Mouse (Mus musculus) limb, embryonic 10.5 days (tissue): ENCODE results near the gene Urm1. TPM values are rescaled to one million over a fixed set of nuclear protein-coding genes. Genes with fewer than 3 reads are reported as not detected.

ENCODE experiments used
- DNase-seq: peaks from one replicate; pipeline ENCODE4 v3.0.0-alpha.2; 2017; ENCODE audit warnings: low spot score
- H3K27ac ChIP-seq: fragments of 300-500 bp; sonication (generic); 2 replicates; pipeline ENCODE4 v1.5.1; 2016; ENCODE audit warnings: mild to moderate bottlenecking
- H3K27me3 ChIP-seq: fragments of 300-500 bp; sonication (generic); 2 replicates; pipeline ENCODE4 v1.6.1; 2016; ENCODE audit warnings: low read depth, mild to moderate bottlenecking; ENCODE audit not compliant: poor library complexity, severe bottlenecking
- H3K36me3 ChIP-seq: fragments of 300-500 bp; sonication (generic); 2 replicates; pipeline ENCODE4 v1.6.1; 2016; ENCODE audit warnings: mild to moderate bottlenecking, moderate library complexity
- H3K4me1 ChIP-seq: fragments of 300-500 bp; sonication (generic); 2 replicates; pipeline ENCODE4 v1.6.1; 2016
- H3K4me3 ChIP-seq: fragments of 300-500 bp; sonication (generic); 2 replicates; pipeline ENCODE4 v1.5.1; 2016; ENCODE audit warnings: mild to moderate bottlenecking, moderate library complexity
- H3K9me3 ChIP-seq: fragments of 300-500 bp; sonication (generic); replicated peaks from 2 replicates; pipeline ENCODE4 v1.6.1; 2016; ENCODE audit warnings: mild to moderate bottlenecking
- WGBS: fragments of 180-500 bp; shearing (Covaris S2); methylation state at CpG from one replicate; pipeline ENCODE4 v1.1.7; 2016; 5-methylcytosine and 5-hydroxymethylcytosine counted together
- polyA plus RNA-seq: library from polyadenylated mRNA; unstranded; fragments of >200 nt; fragmentation: Nextera tagmentation; extraction: Ambion mirVana; gene quantifications from 2 replicates; pipeline ENCODE4 v1.2.1, GENCODE M21; 2016

The Urm1 gene
- polyA plus RNA-seq, 1 experiment from 2014 or later, result 25.1 TPM

DNA sequence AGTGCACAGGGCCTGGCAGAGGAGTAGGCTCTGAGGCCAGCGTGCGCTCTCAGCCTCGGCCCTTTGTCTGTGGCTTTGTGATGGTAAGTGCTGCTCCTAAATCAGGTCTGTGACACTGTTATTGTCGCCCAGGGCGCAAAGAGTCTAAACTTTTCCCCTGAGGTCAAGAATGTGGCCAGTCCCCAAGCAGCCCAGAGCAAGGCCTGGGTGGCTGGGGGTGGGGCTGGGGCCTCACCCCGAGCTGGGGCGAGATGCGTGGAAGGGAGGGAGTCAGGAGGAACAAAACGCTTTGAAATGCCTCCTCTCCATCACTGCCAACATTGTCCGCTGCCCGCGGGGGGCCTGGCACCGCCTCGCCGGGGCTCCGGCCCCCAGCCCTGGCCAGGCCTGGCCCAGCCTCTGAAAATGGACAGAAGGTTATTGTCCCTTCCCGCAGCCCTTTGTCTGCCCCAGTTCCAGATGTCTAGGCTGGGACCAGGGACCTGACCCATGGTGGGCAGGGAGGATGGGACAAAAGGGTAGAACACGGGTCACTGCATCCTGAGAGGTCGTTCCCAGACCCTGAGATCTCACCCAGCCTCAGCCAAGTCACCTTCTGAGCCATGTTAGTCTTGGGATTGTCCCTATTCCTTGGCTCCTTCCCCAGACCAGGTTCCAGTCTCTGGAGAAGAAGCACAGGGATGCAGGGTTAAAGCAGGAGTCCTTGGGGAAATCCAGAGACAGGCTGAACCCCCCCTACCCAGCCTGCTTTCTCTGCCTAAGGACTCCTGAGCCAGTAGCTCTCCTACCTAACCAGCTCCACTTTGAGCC is 36.8 kb downstream of the Urm1 start:
- no peaks in the 10 kb centered on the region for H3K9me3 ChIP-seq
- H3K4me3 ChIP-seq, result 0 out of 2 replicates have a peak overlapping the region, but pooled peaks have one; percentile 6
- H3K27me3 ChIP-seq, result peaks cover 34% of the 10 kb centered on the region
- H3K27ac ChIP-seq, result peak overlapping the region; percentile 64
- 14% methylated on average over 19 of the region's 19 CpGs for whole genome bisulfite sequencing
- H3K36me3 ChIP-seq, result no peaks in the 10 kb centered on the region
- DNase-seq, result no peak
- H3K4me1 ChIP-seq, result peaks cover 9% of the 10 kb centered on the region

- DNase-seq, result no peak
- 35% methylated on average over 2 of the region's 2 CpGs for WGBS
- Histone ChIP-seq H3K4me3 (no peak overlapping the region), H3K9me3 (no peaks in the 10 kb centered on the region), H3K4me1 (peaks cover 9% of the 10 kb centered on the region), H3K27ac (no peak overlapping the region), H3K36me3 (no peaks in the 10 kb centered on the region), H3K27me3 (peaks cover 34% of the 10 kb centered on the region)
Measured at GRCm38 (mm10) chr2:29857341-29857740, 37.5 kb downstream of the Urm1 start.

GRCm38 (mm10) chr2:29857967-29858366 is 38.1 kb downstream of the Urm1 start:
- Histone ChIP-seq H3K4me3 (no peak overlapping the region), H3K4me1 (peaks cover 9% of the 10 kb centered on the region), H3K36me3 (no peaks in the 10 kb centered on the region), H3K27me3 (peaks cover 34% of the 10 kb centered on the region), H3K9me3 (no peaks in the 10 kb centered on the region), H3K27ac (no peak overlapping the region)
- 74% methylated on average over 5 of the region's 5 CpGs for WGBS
- DNase-seq, result no peak

DNA sequence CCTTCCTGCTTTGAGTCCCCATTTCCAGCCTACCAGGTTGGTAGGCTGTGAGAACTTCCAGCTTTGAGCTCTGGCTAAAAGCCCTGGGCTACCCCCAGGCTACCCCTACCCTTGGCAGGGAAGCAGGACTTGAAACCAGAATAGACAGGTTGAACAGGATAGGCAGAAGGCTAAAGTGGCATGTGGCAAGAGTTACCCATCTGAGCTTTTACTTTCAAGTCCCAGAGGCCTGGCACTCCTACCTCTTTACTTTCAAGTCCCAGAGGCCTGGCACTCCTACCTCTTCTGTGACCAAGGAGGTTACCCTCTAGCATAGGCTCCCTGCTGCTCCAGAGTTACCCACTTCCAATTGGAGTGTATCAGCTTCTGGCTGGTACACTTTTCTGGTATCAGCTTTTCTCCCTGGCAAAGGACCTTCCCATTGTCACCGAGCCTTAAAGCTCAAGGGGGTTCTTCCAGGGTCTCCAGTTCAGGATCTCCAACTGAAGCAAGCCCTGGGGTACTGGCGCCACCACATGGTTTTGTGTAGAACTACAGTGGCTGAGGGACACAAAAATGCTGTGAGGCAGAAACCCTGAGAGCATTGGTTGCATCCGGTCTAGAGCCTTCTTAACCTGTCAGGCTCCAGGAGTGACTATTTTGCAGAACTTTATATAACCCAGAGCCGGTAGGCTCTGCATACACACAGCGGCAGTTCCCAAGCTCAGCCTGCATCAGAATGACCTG is 39.0 kb downstream of the Urm1 start:
- peak; percentile 62 for DNase-seq
- 13% methylated on average over 5 of the region's 5 CpGs for WGBS
- Histone ChIP-seq H3K4me3 (no peak overlapping the region), H3K36me3 (no peaks in the 10 kb centered on the region), H3K27ac (no peak overlapping the region), H3K4me1 (peaks cover 9% of the 10 kb centered on the region), H3K9me3 (no peaks in the 10 kb centered on the region), H3K27me3 (peaks cover 34% of the 10 kb centered on the region)

DNA sequence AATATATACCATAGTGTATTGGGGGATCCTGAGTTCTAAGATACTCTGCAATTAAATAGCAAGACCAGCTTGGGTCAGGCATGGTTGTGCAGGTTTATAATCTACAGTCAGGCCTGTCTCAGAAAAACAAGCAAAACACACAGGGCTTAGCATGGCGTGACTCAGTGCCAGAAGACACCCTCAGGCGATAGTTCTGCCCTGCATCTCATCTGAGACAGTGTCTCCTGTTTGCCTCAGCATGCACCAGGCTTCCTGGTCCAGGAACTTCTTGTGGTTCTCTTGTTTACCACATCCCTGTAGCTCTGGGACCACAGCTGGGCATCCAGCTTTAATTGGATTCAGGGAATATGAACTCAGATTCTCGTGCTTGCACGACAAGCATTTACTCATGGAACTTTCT is 45.2 kb downstream of the Urm1 start:
- Histone ChIP-seq H3K4me3 (no peak overlapping the region), H3K9me3 (no peaks in the 10 kb centered on the region), H3K36me3 (no peaks in the 10 kb centered on the region), H3K27ac (no peak overlapping the region), H3K27me3 (peaks cover 11% of the 10 kb centered on the region), H3K4me1 (peaks cover 14% of the 10 kb centered on the region)
- no peak for DNase-seq
- WGBS, result 80% methylated on average over 4 of the region's 4 CpGs

DNA sequence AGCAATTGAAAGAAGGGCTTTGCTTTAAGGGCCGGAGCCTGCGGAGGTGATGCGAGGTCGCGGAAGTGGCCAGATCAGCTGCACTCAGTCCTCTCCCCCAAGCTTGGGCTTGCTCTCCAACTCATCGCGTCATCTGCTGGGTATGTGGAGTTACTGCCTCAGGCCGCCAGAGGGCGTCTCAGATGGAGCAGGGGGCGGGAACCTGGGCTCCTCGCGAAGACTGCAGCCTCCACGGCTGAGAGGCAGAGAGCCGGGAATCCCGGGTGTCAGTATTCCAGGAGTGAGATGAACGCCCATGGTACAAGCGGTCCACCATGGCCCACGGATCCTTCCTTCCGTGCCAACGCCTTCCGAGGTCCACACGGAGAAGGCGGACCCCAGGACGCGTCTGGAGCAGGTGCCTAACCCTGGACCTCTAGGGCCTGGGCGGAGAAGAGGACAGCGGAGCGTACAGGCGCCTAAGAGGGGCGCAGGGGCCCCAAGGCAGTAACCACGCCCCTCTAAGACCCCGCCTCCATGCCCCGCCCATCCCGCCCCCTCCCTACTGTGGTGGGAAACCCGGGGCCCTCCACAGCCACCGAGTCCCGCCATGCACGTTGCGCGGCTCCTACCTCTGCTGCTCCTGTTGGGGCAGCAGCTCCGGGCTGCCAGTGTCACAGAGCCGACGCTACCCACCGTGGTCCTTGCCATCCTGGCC is 49.2 kb downstream of the Urm1 start, which contains the start of gene Cercam:
Cercam (plus strand) TSS at position 216 of the 697 bp plus-strand sequence.
- Histone ChIP-seq H3K4me3 (peak within 1 kb of the TSS; percentile 64), H3K36me3 (no peaks in the 10 kb centered on the region), H3K27me3 (peaks cover 21% of the 10 kb centered on the region), H3K27ac (peak within 1 kb of the TSS; percentile 83), H3K9me3 (no peaks in the 10 kb centered on the region), H3K4me1 (peaks cover 22% of the 10 kb centered on the region)
- DNase-seq, result peak; percentile 92
- WGBS, result under 1% methylated on average over 44 of the region's 44 CpGs

GRCm38 (mm10) chr2:29869646-29870451 is 50.0 kb downstream of the Urm1 start:
- Histone ChIP-seq H3K27ac (peak overlapping the region; percentile 83), H3K4me3 (peak overlapping the region; percentile 64), H3K4me1 (peaks cover 22% of the 10 kb centered on the region), H3K27me3 (peaks cover 21% of the 10 kb centered on the region), H3K9me3 (no peaks in the 10 kb centered on the region), H3K36me3 (no peaks in the 10 kb centered on the region)
- WGBS, result 2% methylated on average over 17 of the region's 17 CpGs
- peak; percentile 59 for DNase-seq

DNA sequence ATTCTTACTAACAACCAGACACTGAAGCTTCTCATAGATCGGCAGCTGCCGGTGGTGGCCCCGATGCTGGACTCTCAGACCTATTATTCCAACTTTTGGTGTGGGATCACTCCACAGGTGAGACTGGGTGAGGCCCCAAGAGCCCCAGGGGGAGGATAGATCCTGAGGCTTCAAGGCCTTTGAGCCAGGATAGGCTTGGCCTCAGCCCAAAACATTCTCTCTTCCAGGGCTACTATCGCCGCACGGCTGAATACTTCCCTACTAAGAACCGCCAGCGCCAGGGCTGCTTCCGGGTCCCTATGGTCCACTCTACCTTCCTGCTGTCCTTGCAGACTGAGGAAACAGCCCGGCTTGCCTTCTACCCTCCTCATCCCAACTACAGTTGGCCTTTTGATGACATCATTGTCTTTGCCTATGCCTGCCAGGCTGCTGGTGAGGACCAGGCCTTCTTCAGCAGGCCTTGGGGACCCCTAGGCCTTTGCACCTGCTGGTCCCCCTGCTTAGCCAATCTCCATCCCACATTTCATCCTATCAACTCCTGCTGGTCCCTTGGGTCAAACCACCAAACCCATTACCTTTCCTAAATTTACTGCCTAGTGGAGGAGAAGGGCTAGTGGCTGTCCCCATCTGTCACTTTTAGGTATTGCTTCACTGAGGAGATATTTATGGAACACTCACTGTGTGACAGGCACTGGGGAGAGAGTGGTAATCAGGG is 52.9 kb downstream of the Urm1 start:
- H3K36me3 ChIP-seq, result no peaks in the 10 kb centered on the region; the same call in 1 of the 2 replicates
- DNase-seq, result no peak
- no peak overlapping the region for H3K27ac ChIP-seq
- H3K27me3 ChIP-seq, result peaks cover 18% of the 10 kb centered on the region
- no peak overlapping the region for H3K4me3 ChIP-seq
- 91% methylated on average over 10 of the region's 10 CpGs for WGBS
- H3K4me1 ChIP-seq, result peaks cover 22% of the 10 kb centered on the region
- no peaks in the 10 kb centered on the region for H3K9me3 ChIP-seq

DNA sequence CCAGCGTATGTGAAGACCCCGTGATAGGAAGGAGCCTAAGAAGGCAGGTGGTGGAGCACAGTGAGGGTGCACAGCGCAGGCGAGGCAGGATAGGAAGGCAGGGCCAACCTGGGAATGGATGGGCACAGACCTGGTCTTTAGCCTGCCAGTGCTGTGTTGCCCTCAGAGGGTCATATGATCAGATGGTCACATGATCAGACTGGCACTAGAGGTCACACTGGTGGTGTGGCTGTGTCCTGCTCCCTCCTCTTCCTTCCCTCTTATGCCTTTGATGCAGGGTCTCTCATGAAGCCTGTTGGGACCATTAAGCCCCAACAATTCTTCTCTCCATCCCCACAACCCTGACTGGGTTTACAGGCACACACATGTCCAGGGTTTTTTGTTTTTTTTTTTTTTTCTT is 53.9 kb downstream of the Urm1 start:
- WGBS, result 91% methylated on average over 4 of the region's 4 CpGs
- no peaks in the 10 kb centered on the region for H3K9me3 ChIP-seq

GRCm38 (mm10) chr2:29878061-29878460 is 58.2 kb downstream of the Urm1 start:
- H3K4me3 ChIP-seq, result no peak overlapping the region

More for the DNA sequence above, 53.9 kb downstream of the Urm1 start:
- Histone ChIP-seq H3K4me1 (peaks cover 21% of the 10 kb centered on the region), H3K4me3 (no peak overlapping the region), H3K36me3 (no peaks in the 10 kb centered on the region; the same call in 1 of the 2 replicates), H3K27ac (no peak overlapping the region), H3K27me3 (peaks cover 18% of the 10 kb centered on the region)
- DNase-seq, result no peak

GRCm38 (mm10) chr2:29879191-29879590 is 59.3 kb downstream of the Urm1 start:
- Histone ChIP-seq H3K36me3 (peaks cover 2% of the 10 kb centered on the region; the same call in 1 of the 2 replicates), H3K9me3 (no peaks in the 10 kb centered on the region), H3K4me1 (no peaks in the 10 kb centered on the region), H3K27ac (no peak overlapping the region), H3K27me3 (no peaks in the 10 kb centered on the region), H3K4me3 (no peak overlapping the region)
- DNase-seq, result no peak
- 62% methylated on average over 8 of the region's 8 CpGs for WGBS

More at GRCm38 (mm10) chr2:29878061-29878460, 58.2 kb downstream of the Urm1 start:
- Histone ChIP-seq H3K27ac (no peak overlapping the region), H3K36me3 (peaks cover 2% of the 10 kb centered on the region; the same call in 1 of the 2 replicates), H3K9me3 (no peaks in the 10 kb centered on the region), H3K27me3 (no peaks in the 10 kb centered on the region), H3K4me1 (no peaks in the 10 kb centered on the region)
- no peak for DNase-seq
- WGBS, result 87% methylated on average over 4 of the region's 4 CpGs
